Mouse (Mus musculus) T-helper 2 cell (primary cell): Measurements from ENCODE around the gene AU022252.

Source experiments
- in situ Hi-C: fragments of 300-600 bp; cut with MboI, MseI; formaldehyde crosslinking; loops from one replicate; pipeline ENCODE4 v1.15.1; 2025; ENCODE audit warnings: high pct_unique_total_duplicates

Gene AU022252

DNA sequence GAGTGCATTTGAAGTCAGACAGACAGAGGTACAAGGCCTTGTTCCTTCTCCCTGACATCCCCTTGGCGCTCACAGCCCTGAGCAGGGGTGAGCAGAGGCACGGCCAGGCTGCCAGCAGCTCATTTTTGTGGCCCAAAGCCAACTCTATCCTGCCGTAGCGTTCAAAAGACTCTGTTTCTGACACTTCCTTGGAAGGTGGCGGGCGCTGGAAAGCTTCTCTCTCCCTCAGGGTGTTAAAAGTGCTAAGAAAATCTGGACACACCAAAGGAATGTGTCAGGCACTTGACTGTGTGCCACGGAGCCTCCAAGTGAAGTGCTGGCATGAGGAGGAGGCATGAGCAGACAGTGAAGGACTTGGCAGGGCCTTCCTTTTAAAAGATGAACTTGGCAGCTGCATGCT, 13.0 kb upstream of the AU022252 start:
- in situ Hi-C loops = loop anchor here (25.0 kb wide), 1 partner anchor 1042 kb away; the partner anchor contains the start of gene Foxo6

DNA sequence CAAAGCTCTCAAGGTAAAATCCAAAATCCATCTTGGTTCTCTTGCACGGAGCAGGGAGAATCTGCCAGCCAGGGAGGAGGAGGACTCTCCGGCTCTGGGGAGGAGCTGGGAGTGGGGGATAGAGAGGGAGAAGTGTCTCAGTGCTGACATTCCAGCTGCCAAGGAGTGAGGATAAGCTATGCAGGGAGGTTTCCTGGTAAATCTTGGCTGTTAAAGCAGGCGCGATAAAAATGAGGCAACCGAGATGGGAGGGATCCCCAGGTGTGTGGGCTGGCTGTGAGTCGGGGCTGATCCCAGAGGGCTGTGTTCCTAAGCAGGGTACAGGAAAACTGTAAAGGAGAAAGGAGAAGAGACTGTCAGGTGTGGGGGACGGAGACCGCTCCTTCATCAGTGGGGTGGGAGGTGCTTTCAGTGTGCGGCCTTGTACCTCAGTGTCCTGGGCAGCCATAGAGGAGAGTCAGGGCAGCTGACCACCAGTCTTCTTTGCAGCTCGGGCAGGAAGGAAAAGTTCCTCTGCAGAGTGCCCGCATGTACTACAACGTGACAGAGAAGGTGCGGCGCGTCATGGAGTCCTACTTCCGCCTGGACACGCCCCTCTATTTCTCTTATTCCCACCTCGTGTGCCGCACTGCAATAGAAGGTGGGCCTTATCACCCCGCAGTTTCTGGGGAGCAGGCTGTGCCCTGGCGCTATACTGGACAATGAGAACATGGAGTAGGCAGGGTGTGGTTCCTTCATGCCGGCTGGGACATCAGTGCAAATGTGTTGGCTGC, 12.1 kb upstream of the AU022252 start:
- in situ Hi-C loops = loop anchor here (25.0 kb wide), 1 partner anchor 1043 kb away; the partner anchor contains the start of gene Foxo6

DNA sequence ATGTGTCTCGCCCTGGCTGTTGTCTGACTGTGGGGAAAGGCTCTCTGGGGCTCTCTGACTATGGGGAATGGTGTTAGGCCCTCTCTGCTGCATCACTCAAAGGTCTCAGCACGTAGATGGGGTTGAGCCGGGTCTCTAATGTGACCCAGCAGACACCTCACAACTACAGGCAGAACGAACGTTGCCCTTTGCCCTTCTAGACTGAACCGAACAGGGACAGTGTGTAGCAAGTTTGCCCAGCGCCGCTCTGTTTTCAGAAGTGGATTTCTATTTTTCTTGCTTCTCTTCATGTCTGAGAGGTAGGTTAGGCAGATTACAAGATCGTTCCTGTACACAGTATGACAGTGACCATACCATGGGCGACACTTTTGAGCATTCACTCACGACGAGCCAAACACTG, 10.1 kb upstream of the AU022252 start:
- in situ Hi-C loops = loop anchor here (25.0 kb wide), 1 partner anchor 1045 kb away; the partner anchor contains the start of gene Foxo6

DNA sequence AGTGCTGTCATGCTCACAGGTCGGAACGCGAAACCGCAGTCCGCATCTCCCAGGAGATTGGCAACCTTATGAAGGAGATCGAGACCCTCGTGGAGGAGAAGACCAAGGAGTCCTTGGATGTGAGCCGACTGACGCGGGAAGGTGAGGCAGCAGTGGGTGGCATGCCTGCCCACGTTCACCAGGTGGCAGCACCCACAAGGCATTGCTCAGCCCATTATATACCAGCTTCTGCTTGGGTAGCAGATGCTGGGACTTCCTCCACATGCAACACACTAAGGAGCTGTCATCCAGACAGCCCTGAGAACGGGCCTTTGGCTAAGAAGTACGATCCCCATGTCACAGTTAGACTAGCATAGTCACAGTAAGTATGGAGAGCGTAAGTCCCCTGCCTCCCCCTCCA, 9.2 kb upstream of the AU022252 start:
- in situ Hi-C loops = loop anchor here (25.0 kb wide), 1 partner anchor 1046 kb away; the partner anchor contains the start of gene Foxo6

DNA sequence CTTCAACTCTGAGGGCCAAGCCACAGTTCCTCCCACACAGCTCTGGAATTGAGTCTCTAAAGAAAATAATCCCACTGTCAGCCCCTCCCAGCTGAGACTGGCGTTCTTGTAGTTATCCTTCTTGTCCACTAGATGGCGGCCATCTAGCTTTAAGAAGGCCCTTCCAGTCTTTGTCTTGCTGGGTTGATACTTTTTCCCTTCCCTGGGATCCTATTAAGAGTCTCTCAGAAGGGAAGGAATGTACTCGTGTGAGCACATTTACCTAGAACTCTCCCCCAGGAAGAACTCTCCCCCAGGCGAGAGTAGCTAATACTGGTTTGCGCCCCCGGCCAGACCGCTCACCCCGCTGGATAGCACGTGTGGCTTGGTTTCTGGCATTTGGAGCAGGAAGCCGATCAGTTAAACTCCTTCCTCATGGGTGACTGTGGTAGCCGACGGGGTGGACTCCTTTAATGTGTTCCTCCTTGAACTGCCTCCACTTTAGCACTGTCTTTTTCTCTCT, 6.7 kb upstream of the AU022252 start:
- in situ Hi-C loops = loop anchor here (25.0 kb wide), 1 partner anchor 1048 kb away; the partner anchor contains the start of gene Foxo6

DNA sequence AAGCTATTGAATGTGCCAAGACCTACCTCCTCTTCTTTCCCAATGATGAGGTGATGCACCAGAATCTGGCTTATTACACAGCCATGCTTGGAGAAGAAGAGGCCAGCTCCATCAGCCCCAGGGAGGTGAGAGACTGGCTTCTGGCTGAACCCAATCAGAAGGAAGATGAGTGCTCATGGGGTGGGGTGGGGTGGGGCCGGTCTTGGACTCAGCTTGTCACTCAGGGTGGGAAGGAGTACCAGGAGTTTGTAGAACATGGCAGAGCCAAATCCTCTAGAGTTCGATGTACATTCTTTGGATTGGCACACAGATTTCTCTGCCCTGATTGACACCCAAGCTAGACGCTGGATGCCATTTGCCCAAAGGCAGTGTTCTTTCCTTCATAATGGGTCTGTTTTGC, 6.1 kb upstream of the AU022252 start:
- in situ Hi-C loops = loop anchor here (25.0 kb wide), 1 partner anchor 1049 kb away; the partner anchor contains the start of gene Foxo6

DNA sequence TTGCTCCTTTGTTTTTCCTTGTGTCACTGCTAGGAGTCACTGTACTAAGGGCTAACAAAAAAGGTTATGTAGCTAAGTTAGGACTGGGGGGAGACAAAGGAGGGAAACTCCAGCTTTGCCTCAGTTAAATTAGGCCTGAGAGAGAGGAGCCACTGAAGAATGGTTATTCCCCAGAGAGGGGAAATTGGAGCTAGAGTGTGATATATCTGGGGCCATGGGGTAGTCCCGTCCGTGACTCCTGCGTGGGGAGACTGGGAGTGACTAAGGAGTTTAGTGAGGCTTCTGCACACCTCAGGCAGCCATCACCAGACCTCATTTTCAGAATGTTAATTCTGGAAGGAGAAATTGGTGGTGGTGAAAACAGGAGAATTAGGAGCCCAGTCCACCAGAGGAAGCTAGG, 1.8 kb upstream of the AU022252 start:
- in situ Hi-C loops = loop anchor here (25.0 kb wide), 1 partner anchor 1053 kb away; the partner anchor contains the start of gene Foxo6

DNA sequence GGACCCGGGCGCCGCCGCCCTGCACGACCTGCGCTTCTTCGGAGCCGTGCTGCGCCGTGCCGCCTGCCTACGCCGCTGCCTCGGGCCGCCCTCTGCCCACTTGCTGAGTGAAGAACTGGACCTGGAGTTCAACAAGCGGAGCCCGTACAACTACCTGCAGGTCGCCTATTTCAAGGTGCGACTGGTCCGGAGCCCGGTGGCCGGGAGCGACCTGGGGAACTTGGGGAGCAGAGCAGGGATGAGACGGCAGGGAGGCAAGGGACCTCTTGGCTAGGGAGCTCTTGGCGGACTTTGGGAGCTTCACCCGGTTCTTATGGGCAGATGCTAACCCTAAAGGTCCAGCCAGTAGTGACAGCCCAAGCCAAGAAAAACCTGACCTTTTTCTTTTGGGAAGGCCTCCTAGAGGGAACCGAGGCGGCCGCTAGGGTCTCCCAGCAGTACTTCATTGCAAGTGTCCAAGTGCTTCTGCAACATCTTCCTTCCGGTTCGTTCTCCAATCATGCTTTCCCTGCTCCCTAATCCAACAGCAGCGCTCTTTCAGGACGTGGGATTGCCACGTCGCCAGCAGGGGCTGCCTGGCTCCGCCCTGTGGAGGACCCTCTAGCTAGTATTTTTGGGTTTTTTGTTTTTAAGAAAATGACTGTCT, 867 bp upstream of the AU022252 start:
- in situ Hi-C loops = loop anchor here (25.0 kb wide), 1 partner anchor 1054 kb away; the partner anchor contains the start of gene Foxo6

DNA sequence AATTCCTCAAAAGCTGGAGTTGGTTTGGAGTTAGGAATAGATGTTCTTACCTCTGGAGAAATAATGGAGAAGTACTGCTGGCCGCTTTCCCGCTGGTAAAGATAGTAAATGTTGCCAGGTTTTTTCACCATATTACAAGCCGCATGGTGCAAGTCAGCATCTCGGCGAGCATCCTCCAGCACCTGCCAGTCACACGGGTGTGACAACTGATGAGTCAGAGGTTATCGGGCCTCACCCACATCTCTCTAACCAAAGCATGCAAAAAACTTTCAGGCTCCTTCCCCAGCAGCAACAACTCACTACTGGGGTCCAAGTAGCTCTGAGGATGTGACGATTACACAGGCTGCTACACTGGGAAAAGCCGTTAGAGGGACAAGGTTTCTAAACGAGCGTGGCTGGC, 5.8 kb downstream of the AU022252 start:
- in situ Hi-C loops = loop anchor here (25.0 kb wide), 1 partner anchor 1061 kb away; the partner anchor contains the start of gene Foxo6

DNA sequence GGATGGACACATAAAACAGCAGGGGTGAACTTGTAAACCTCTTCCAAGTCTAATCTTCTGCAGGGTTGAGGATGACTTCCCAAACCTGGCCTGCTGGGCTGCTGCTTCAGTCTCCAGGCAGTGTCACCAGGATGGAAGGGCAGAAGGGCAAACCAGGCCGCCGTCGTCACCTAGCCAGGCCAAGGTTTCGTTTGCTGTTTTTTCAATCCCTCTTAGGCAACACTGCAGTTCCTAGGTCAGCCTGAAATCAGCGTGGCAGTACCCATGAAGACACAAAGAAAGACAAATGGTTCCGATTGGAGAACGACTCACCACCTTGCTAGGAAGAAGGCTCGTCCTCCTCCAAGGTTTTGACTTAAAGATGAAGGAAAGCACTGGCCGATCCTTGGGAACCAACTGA, 6.8 kb downstream of the AU022252 start:
- in situ Hi-C loops = loop anchor here (25.0 kb wide), 1 partner anchor 1062 kb away; the partner anchor contains the start of gene Foxo6

DNA sequence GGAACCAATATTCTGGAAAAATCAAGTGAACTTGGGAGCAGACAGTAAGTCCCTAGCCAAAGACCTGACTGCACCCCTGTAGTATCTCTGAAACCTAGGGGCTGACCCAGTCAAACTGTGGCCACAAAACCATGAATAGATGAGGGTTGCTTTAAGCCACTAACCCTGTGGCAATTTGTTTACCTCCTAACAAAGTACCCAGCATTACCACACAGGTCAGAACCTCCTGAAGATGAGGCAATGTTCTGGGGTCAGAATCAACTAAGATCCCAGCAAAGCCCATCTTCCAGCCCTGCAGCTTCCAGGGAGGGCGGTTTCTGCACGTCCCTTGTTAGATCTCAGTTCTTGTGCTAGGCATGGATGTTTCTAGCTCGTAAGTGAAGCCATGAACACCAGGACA, 8.0 kb downstream of the AU022252 start:
- in situ Hi-C loops = loop anchor here (5.0 kb wide), 1 partner anchor 47 kb away; no protein-coding TSS in a partner anchor

DNA sequence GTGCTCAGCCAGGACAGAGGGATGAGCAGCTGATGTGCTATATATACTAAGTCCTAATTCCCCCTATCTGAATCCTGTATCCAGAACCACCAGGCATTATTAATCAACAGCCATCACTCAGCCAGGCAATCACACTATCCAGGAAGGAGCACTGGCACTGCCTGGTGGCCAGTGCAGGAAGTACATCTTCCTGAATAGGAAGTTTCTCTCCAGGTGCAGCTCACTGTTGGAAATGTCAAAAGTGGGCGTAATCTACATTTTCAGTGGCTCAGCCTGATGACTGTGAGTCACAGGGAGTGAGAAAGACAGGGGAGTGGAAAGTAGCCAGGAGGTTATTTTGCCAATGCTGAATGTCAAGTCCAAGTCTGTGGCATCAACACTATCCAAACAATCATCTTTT, 8.8 kb downstream of the AU022252 start:
- in situ Hi-C loops = loop anchor here (5.0 kb wide), 1 partner anchor 46 kb away; no protein-coding TSS in a partner anchor

DNA sequence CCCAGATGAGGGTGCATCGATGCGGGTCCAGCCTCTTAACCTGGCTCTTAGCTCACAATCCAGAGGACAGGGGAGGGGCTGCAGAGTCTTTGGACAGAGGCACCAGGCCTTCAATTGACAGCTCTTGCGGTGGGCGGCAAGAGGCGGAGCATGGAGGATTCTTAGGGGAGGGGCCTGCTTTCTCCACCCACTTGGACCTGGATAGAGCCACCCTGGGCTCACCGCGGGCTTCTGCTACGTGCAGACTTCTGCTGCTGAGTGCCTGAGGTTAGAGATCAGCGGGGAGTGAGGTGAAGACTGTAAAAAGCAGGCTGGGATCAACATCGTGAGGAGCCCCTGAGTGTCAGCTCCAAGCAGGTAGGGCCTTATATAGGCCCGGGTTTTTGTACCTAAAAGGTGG, 14.3 kb downstream of the AU022252 start, which contains the start of gene Tmem269:
TSS of gene Tmem269 (minus strand) at position 49 of the 400 bp plus-strand sequence.
- in situ Hi-C loops = loop anchor here (10.0 kb wide), 1 partner anchor 1427 kb away; no protein-coding TSS in a partner anchor

DNA sequence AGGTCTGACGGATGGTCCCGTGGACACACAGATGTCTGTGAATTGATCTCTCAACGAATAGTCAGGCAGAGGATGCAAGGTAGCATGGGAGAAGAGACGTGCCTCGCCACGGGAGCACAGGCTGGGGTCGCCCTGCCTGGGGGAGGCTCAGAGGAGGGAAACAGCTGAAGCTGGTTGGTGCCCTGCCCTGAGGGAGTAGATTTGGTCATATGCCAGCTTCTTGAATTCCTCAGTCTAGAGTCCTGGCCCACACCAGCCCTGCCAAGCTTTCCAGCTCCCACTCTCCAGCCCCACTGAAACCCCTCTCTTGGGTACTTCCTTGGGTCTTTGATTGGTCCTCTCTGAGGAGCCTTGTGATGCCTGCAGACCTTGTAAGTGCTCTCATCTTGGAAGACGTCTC, 15.8 kb downstream of the AU022252 start:
- in situ Hi-C loops = loop anchor here (10.0 kb wide), 1 partner anchor 1428 kb away; no protein-coding TSS in a partner anchor

DNA sequence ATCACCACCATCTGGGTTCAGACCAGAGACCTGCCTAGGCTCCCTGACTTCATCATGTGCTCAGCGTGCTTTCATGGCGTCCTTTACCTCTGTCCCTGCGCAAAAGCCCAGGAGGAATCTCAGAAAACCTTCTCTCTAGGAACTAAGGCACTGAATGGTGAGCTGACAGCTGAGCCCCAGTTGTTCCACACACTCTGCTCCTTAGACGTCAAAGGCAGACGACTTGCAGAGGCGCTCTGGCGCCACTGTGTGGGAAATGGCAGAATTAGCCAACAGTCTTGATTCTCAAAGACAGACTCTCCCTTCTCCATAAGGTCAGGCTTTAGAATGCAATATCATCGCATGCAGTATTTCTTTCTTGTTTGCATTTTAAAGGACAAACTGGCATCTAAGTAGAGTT, 27.8 kb downstream of the AU022252 start:
- in situ Hi-C loops = no loop called here

DNA sequence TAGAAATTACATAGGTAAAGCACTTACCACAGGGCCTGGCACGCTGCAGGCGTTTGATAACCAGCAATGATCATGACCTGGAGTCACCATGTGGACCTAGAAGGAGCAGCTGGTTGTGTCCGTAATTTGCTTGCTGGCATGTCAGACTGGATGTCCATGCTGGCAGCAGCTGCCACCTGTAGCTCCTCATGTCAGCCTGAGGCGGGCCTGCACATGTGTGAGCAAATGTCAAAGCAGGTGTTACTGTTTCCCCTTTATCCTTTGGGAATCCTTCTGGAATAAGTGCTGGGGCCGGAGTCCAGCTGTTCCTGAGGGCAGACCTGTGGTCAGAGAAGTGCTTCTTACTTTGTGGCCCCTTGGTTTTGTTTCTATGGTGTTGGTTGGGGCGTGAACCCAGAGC, 34.4 kb downstream of the AU022252 start:
- in situ Hi-C loops = no loop called here

DNA sequence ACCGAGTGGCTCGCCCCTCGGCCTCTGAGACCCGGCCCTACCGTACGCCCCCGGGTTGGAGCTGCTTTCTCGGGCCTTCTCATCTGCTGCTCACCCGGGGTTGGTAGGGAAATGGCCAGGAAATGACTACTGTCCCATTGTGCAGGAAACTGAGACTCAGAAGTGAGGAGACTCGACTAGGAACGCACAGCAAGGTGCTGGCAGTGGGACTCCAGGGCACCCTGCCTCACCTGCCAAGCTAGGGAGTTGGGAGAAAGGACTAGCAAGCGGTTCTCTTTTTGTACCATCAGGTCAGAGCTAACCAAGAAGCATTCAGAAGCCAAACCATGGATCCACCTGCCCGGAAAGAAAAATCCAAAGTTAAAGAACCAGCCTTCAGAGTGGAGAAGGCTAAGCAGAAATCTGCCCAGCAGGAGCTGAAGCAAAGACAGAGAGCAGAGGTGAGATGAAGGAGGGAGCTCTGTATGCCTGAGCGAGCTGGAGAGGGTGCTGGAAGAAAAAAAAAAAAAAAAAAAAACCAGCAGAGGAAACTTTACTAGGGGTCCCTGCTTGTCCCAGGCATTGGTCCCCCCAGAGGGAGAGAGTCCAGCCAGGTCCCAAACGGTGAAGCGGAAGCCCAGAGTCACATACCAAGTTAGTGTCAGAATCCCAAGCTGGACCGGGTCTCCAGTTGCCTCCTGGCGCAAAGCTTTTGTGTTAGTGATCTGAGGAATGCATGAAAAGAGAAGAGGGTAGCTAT, 36.8 kb downstream of the AU022252 start:
- in situ Hi-C loops = no loop called here

DNA sequence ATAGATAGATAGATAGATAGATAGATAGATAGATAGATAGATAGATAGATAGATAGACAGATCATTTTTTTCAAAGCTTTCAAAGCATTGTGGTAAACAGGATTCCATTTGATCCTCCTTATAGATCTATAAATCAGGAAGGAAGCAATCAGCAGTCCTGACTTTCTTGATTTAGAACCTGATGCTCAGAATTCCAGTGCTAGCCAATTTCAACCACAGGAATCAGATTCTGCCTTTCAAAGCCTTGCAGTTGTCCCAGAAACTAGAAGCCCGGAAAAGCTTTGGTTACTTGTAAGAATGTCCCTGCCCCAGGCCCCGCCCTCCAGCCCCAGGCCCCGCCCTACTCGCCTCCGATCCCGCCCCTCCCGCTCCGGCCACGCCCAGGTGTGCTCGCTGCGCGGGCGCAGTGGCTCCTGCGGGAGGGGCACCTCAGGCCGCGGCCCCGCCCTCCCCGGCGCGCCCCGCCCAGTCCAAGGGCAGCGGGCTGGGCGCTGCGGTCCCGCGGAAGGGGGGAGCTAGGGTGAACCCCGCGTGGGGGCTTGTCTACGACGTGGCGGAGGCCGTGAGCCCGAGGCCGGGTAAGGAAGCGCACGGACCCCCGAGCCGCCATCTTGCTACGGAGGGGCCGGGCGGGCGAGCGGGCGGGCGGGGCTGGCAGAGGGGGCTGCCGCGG, 37.5 kb downstream of the AU022252 start, which contains the start of gene Svbp:
TSS of gene Svbp (plus strand) at position 398 of the 673 bp plus-strand sequence.
- in situ Hi-C loops = no loop called here

DNA sequence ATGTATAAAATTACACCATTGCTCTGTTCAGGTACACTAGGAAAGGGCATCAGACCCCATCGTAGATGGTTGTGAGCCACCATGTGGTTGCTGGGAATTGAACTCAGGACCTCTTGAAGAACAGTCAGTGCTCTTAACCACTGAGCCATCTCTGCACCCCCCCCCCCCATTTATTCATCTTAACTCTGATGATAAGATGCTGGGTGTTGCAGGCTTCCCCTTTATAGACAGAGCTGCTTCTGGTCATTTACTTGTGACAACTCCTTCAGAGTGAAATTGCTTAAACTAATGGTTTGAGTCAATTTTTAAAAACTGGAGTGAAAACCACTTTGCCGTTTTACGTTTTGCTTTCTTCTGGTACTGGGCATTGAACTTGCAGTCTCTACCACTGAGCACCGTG, 39.8 kb downstream of the AU022252 start:
- in situ Hi-C loops = no loop called here

DNA sequence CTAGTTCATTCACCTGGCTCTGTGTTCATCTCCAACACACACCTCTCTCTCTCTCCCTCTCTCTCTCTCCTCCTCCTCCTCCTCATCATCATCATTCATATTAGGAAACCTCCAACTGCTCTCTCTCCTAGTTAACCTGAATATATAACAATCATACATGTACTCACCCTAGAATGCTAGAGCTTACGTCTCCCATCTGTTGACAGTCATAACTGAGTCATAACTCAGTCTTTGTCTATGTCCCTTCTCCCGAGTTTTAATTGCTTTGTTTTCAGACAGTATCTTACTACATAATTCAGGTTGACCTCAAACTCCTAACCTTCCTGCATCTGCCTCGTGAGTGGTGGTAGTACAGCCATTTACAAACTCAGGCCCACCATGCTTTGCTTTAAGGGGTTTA, 41.2 kb downstream of the AU022252 start:
- in situ Hi-C loops = no loop called here
